19 mouse cellular contexts compared by ENCODE assay signal in the genomic region with DNA sequence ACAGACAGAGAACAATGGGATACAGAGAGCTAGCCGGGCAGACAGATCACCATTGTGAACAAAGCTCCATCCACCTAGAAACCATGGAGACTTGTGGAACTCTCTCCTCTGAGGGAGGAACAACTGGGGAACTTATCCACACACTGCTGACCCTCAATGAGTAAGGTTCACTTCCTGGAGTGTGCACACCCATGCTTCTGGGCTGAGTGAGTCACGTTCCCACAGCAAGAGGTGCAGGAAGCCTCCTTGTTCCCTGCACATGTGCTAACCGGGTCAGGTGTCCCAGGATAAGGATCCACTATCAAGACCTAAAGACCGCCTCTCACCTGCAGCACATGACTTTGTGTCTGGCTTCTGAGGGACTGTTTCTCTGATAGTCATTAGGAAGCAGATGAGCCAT. TPM values are rescaled to one million over a fixed set of nuclear protein-coding genes. Genes with fewer than 3 reads are reported as not detected.
DNase-seq lines count a peak whose midpoint lies in the region; ATAC-seq and TF ChIP-seq lines count a peak whose summit lies in the region.
"Had no signal": no experiment of that assay in that cellular context is flagged by ENCODE, and none has a peak within 500 bp of the region (broad histone marks: within the 10 kb centered on the region; RNA-seq: fewer than 3 reads in every experiment).

No protein-coding gene starts in this region.

- no peak overlapping the region for H3K9ac ChIP-seq in liver, embryonic 11.5 days (ENCODE audit: low read depth, low read length)
- H3K9ac ChIP-seq in liver, embryonic 12.5 days: no peak overlapping the region
- H3K9ac ChIP-seq in intestine, embryonic 14.5 days (ENCODE audit: low read length): no peak overlapping the region
- H3K9ac ChIP-seq in forebrain, postnatal 0 days: no peak overlapping the region
- H3K9ac ChIP-seq: hindbrain, embryonic 15.5 days; limb, embryonic 15.5 days had no signal

- H3K4me2 ChIP-seq in liver, embryonic 11.5 days: no peak overlapping the region
- no peak overlapping the region for H3K4me2 ChIP-seq in liver, embryonic 12.5 days
- H3K4me2 ChIP-seq in intestine, embryonic 14.5 days (ENCODE audit: low read length): no peak overlapping the region
- H3K4me2 ChIP-seq in forebrain, postnatal 0 days (ENCODE audit: low read depth): no peak overlapping the region
- H3K4me2 ChIP-seq: hindbrain, embryonic 15.5 days; limb, embryonic 15.5 days had no signal

- DNase-seq in liver, embryonic 11.5 days (ENCODE audit: low spot score): no peak
- DNase-seq in brain, adult 2 months (ENCODE audit: low read depth, low spot score): peak; percentile 22
- DNase-seq in intestine, embryonic 14.5 days (ENCODE audit: low spot score): no peak
- DNase-seq in forebrain, postnatal 0 days: no peak
- DNase-seq: adrenal gland, postnatal 36 days; cerebellum, postnatal 14 days; gastrocnemius, adult 2 months; kidney, adult 9 months; right cerebral cortex, postnatal 4 days; thymus, postnatal 25 days had no signal

- WGBS in liver, embryonic 11.5 days: 65% methylated on average over 4 of the region's 4 CpGs
- 63% methylated on average over 4 of the region's 4 CpGs for WGBS in liver, embryonic 12.5 days (ENCODE audit: insufficient replicate concordance)
- WGBS in intestine, embryonic 14.5 days: 67% methylated on average over 4 of the region's 4 CpGs
- 25% methylated on average over 4 of the region's 4 CpGs for WGBS in small intestine, adult 2 months
- 78% methylated on average over 4 of the region's 4 CpGs for WGBS in forebrain, postnatal 0 days

- no peak overlapping the region for H3K4me3 ChIP-seq in liver, embryonic 11.5 days (ENCODE audit: low read depth, low read length)
- H3K4me3 ChIP-seq in liver, embryonic 12.5 days: no peak overlapping the region
- H3K4me3 ChIP-seq in intestine, embryonic 14.5 days (ENCODE audit: low read depth, low read length): no peak overlapping the region
- H3K4me3 ChIP-seq in small intestine, adult 2 months (ENCODE audit: low read depth, low read length): no peak overlapping the region
- no peak overlapping the region for H3K4me3 ChIP-seq in forebrain, postnatal 0 days (ENCODE audit: low read depth, low read length)
- H3K4me3 ChIP-seq: erythroblast, embryonic 14.5 days; gastrocnemius, adult 2 months; hindbrain, embryonic 15.5 days; layer of hippocampus, adult 2 months; limb, embryonic 15.5 days had no signal

- no peaks in the 10 kb centered on the region for H3K9me3 ChIP-seq in liver, embryonic 11.5 days (ENCODE audit: control insufficient read depth, low read length)
- H3K9me3 ChIP-seq in liver, embryonic 12.5 days (replicated peaks): no peaks in the 10 kb centered on the region
- H3K9me3 ChIP-seq in intestine, embryonic 14.5 days (ENCODE audit: control insufficient read depth, low read length): no peaks in the 10 kb centered on the region
- H3K9me3 ChIP-seq in forebrain, postnatal 0 days (ENCODE audit: low read length): no peaks in the 10 kb centered on the region
- H3K9me3 ChIP-seq: hindbrain, embryonic 15.5 days; limb, embryonic 15.5 days had no signal

- no peak for TF ChIP-seq CTCF in small intestine, adult 2 months (IDR thresholded peaks at IDR 0.05; ENCODE audit: extremely low read depth, insufficient read length, insufficient replicate concordance, low read depth, low read length)
- no peak for TF ChIP-seq CTCF in forebrain, postnatal 0 days (IDR thresholded peaks at IDR 0.05; ENCODE audit: low read depth)

- H3K4me1 ChIP-seq in liver, embryonic 11.5 days (replicated peaks; ENCODE audit: control insufficient read depth, insufficient read depth, low read length): no peaks in the 10 kb centered on the region
- H3K4me1 ChIP-seq in liver, embryonic 12.5 days: peaks cover 5% of the 10 kb centered on the region; the same call in 1 of the 2 replicates
- peaks cover 8% of the 10 kb centered on the region for H3K4me1 ChIP-seq in intestine, embryonic 14.5 days (replicated peaks; ENCODE audit: control insufficient read depth, insufficient read depth, low read length)
- H3K4me1 ChIP-seq in small intestine, adult 2 months (ENCODE audit: control insufficient read depth, insufficient read depth, insufficient read length, low read length): peaks cover 36% of the 10 kb centered on the region
- H3K4me1 ChIP-seq in forebrain, postnatal 0 days (ENCODE audit: insufficient read depth): peaks cover 10% of the 10 kb centered on the region; the same call in 1 of the 2 replicates
- H3K4me1 ChIP-seq: limb, embryonic 15.5 days had no signal

- no peaks in the 10 kb centered on the region for H3K36me3 ChIP-seq in liver, embryonic 11.5 days (ENCODE audit: control insufficient read depth, insufficient read depth, low read length)
- H3K36me3 ChIP-seq in liver, embryonic 12.5 days: no peaks in the 10 kb centered on the region
- no peaks in the 10 kb centered on the region for H3K36me3 ChIP-seq in intestine, embryonic 14.5 days (ENCODE audit: control insufficient read depth, insufficient read depth, low read length)
- no peaks in the 10 kb centered on the region for H3K36me3 ChIP-seq in small intestine, adult 2 months (ENCODE audit: control insufficient read depth, insufficient read depth, low read length)
- H3K36me3 ChIP-seq in forebrain, postnatal 0 days (ENCODE audit: insufficient read depth): no peaks in the 10 kb centered on the region
- H3K36me3 ChIP-seq: hindbrain, embryonic 15.5 days; limb, embryonic 15.5 days had no signal

- 0 out of 2 replicates have a peak, but pooled peaks have one; percentile 17 for ATAC-seq in liver, embryonic 11.5 days (replicated peaks; ENCODE audit: low FRiP score)
- no peak for ATAC-seq in liver, embryonic 12.5 days
- ATAC-seq in intestine, embryonic 14.5 days (replicated peaks; ENCODE audit: low FRiP score, low TSS enrichment, low read depth): peak; percentile 50; the same call in 1 of the 2 replicates
- no peak for ATAC-seq in forebrain, postnatal 0 days
- ATAC-seq in erythroblast, adult 5-6 weeks (replicated peaks; ENCODE audit: low FRiP score, poor library complexity, severe bottlenecking): no peak
- ATAC-seq: forebrain, embryonic 16.5 days had no signal

- TF ChIP-seq POLR2A in small intestine, adult 2 months (IDR thresholded peaks at IDR 0.05; ENCODE audit: low read depth, low read length): no peak; the same call in 1 of the 2 replicates

- H3K27ac ChIP-seq in liver, embryonic 11.5 days (ENCODE audit: low read depth, low read length): no peak overlapping the region
- H3K27ac ChIP-seq in liver, embryonic 12.5 days: no peak overlapping the region
- 0 out of 2 replicates have a peak overlapping the region, but pooled peaks have one; percentile 18 for H3K27ac ChIP-seq in intestine, embryonic 14.5 days (ENCODE audit: low read depth)
- H3K27ac ChIP-seq in small intestine, adult 2 months (ENCODE audit: insufficient read depth, low read depth, low read length): peak overlapping the region; percentile 96
- no peak overlapping the region for H3K27ac ChIP-seq in forebrain, postnatal 0 days (ENCODE audit: low read depth, low read length)
- H3K27ac ChIP-seq: gastrocnemius, adult 2 months; hindbrain, embryonic 15.5 days; layer of hippocampus, adult 2 months; limb, embryonic 15.5 days had no signal

- no peaks in the 10 kb centered on the region for H3K27me3 ChIP-seq in liver, embryonic 11.5 days (replicated peaks; ENCODE audit: control insufficient read depth, insufficient read depth, low read length)
- peaks cover 2% of the 10 kb centered on the region; the same call in 1 of the 2 replicates for H3K27me3 ChIP-seq in liver, embryonic 12.5 days (replicated peaks)
- H3K27me3 ChIP-seq in intestine, embryonic 14.5 days (replicated peaks; ENCODE audit: control insufficient read depth, insufficient read depth, low read length): no peaks in the 10 kb centered on the region
- H3K27me3 ChIP-seq in small intestine, adult 2 months (ENCODE audit: control insufficient read depth, insufficient read depth, low read length): no peaks in the 10 kb centered on the region
- H3K27me3 ChIP-seq in forebrain, postnatal 0 days (ENCODE audit: insufficient read depth, low read length): no peaks in the 10 kb centered on the region
- H3K27me3 ChIP-seq: hindbrain, embryonic 15.5 days; limb, embryonic 15.5 days had no signal

RNA-seq across cellular contexts. Expression of a gene that starts 9.5 kb away (rescaled TPM):
- polyA plus RNA-seq in liver, embryonic 11.5 days (2014; fragmentation: Nextera tagmentation; extraction: Ambion mirVana): 0.45 and 0.96 TPM in 2 replicates
- polyA plus RNA-seq in liver, embryonic 12.5 days (2016; fragmentation: Nextera tagmentation; extraction: Ambion mirVana): 0.33 and 0.45 TPM in 2 replicates
- 1.6 and 2.3 TPM in 2 replicates for polyA plus RNA-seq in intestine, embryonic 14.5 days (2014; fragmentation: Nextera tagmentation; extraction: Ambion mirVana)
- polyA plus RNA-seq in small intestine, adult 2 months (2012; rRNA removed): 1.0 and 3.9 TPM in 2 replicates
- 2.5 and 3.7 TPM in 2 replicates for total RNA-seq in forebrain, postnatal 0 days (2014; rRNA removed)
- 1.3 and 1.9 TPM in 2 replicates for polyA plus RNA-seq in forebrain, postnatal 0 days (2015; fragmentation: Nextera tagmentation; extraction: Ambion mirVana)
- not detected in 2 replicates for total RNA-seq in erythroblast, adult 5-6 weeks (2015; ENCODE audit: low replicate concordance)
- total RNA-seq in erythroblast, adult 5-6 weeks (2017; ENCODE audit: low replicate concordance): 0.68 TPM in 1 of 2 replicates, not detected in the other
- total RNA-seq: megakaryocyte-erythroid progenitor cell, adult 5-6 weeks had no signal
- polyA plus RNA-seq: erythroblast, embryonic 14.5 days had no signal

Comparison
In these comparisons a context has a peak if more than half of its experiments do, and no peak if none do; other contexts are left out.
1. ATAC-seq: peak in liver, embryonic 11.5 days (single experiment) and intestine, embryonic 14.5 days (single experiment); none in liver, embryonic 12.5 days (single experiment), forebrain, postnatal 0 days (single experiment) and erythroblast, adult 5-6 weeks (single experiment).
2. H3K27ac ChIP-seq: peak in intestine, embryonic 14.5 days (single experiment) and small intestine, adult 2 months (single experiment); none in liver, embryonic 11.5 days (single experiment), liver, embryonic 12.5 days (single experiment) and forebrain, postnatal 0 days (single experiment).